Mouse (Mus musculus): ENCODE measurements around the gene Kif6.

The Kif6 gene

DNA sequence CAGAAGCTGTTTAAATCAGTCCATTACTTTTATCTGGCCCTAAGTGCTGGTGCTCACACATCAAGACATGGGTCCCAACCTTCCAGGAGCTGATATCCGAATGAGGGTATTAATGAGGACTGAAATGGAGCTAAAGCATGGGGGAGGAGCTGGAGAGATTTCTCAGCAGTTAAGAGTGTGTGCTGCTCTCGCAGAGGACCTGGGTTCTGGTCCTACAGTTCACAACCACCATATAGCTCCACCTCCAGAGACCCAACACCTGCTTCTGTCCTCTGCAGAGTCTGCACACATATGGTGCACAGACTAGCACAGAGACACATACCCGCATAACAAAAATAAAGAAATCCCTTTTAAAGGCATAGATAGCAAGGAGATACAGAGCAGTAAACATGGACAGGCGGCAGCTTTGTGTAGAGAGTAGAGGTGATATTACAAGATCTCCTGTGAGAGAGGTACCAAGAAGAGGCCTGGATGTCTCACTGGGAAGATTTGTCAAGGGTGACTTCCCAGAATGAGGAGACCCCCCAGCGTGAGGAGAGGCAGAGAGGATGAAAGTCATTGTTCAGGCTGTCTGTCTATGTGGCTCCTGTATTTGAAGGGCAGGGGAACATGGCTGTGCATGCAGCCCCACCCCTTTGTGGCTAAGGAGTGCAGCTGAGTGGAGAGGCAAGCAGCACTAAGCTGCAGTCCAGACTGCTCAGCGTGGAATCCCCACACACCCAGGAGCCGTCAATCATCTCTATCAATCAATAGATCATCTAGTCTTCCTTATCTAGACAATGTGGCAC is 173.4 kb downstream of the Kif6 start:
- ATAC-seq (ENCODE audit: low TSS enrichment): no peak

DNA sequence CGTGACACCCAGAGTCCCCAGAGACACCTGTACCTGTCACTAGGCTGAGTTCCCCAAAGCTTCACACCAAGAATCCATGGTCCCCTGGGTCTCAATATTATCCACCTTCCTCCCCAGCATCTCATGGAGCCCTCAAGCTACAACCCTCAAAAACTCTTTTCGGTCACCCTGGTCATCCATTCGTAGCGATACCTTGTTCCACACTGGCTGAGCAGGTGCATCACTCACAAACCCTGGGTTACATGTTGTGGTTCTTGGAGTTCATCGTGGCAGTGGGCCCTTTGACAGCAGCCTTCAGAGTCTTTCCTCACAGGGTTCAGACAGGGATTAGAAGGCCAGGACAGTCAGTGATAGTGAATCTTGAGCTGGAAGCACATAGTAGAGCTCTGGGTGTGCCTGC is 176.6 kb downstream of the Kif6 start:
- no peak for ATAC-seq (ENCODE audit: low TSS enrichment)

DNA sequence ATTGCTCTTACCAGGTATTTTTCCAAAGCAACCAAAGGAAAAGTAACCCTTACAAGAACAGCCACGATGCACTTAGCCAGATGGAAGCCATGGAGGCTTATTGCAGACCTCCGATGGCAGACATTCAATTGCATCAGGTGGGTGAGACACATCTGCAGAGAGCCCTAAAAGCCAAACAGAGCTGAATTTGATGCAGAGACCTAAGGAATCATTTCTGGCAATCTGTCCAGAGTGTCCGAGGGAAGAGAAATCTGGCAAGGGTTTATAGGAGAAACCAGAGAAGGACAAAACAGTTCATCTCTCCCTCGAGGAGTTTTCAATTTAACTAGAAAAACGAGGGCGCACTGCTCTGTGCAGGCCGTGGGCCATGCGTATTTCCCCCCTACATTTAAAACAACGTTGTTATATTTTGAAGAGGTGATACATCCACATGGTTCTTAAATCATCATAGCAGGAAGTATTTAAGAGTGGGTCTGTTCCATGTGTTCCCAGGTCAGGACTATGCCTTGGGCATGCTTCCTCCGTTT is 177.3 kb downstream of the Kif6 start:
- ATAC-seq (ENCODE audit: low TSS enrichment): no peak

DNA sequence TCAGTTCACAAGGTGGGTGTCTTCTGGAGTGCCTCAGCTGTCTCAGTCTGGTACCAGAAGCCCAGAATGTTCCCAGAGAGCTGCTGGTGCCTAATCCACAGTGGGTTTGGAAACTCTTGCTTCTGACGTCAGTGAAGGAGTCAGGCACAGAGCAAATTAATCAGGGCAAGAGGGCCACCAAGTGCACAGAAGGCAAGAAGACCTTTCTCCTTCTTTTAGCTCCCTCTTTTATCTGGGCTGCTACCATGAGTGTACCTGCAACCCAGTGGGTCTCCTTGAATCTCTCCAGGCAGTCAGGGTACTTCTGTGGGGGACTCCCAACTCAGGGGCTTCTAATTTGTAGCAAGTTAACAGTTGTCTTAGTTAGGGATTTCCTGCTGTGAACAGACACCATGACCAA is 178.0 kb downstream of the Kif6 start:
- no peak for ATAC-seq (ENCODE audit: low TSS enrichment)

DNA sequence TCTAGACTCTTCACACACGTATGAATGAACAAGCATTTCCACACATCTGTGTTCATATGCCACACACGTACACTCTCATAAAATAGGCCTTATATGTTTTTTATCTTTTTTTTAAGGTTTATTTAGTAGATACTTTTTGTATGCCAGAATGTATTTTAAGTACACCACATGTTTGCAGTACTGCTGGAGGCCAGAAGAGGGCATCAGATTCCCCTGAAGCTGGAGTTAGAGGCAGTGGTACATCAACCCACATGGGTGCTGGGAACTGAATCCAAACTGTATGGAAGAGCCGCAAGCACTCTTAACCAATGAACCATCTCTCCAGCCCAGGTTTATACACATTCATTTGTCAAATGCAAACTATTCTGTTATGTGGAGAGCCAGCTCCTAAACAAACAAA is 179.0 kb downstream of the Kif6 start:
- no peak for ATAC-seq (ENCODE audit: low TSS enrichment)

DNA sequence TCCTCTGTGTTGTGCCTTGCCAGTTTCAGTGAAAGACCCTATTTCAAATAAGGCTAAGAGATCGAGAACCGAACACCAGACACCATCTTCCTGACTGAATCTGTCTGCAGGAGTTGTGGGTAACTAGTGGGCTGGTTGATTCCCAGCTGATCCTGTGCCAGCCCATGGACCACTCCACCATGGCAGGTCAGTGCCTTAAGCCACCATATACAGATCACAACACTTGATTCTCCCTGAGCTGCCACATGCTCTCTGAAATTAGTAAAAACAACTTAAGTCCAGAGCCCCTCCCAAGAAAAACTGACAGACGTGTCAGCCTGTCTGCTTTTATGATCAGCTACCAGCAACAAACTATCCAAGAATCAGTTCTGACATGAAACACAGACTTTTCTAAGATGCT is 180.3 kb downstream of the Kif6 start:
- no peak for ATAC-seq (ENCODE audit: low TSS enrichment)

DNA sequence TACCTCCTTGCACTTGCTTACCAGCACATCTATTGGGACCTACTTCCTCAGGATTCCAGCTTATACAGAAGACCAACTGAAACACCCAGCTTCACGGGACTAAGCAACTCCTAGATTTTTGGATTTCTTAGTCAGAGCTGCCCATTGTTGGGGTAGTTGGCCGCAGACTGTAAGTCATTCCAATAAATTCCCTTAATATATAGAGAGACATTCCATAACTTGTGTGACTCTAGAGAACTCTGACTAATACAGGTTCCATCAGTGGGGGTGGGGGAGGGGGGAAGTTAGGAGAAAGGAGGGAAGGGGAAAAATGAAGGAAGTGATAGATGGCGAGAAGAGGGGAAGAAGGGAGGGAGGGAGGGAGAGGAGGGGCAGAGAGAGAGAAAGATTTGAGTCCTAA is 181.2 kb downstream of the Kif6 start:
- ATAC-seq (ENCODE audit: low TSS enrichment): no peak

DNA sequence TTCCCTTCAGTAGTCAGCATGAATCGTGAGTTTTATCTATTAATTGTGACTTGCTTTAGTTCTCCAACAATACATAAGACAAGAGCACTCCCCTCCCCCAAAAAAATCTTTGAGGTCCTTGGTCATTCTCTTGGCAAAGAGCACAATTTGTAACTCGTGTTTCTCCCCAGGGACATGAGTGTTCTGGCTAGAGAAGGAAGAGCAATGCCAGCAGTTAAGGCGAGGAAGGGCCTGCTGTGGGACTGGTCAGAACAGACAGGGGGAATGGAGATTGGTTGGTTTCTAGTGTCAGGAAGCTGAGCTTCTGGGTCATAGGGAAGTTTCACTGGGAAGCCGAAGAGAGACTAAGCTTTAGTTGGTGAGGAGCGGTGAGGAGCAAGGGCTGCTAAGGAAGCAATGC is 184.2 kb downstream of the Kif6 start:
- ATAC-seq (ENCODE audit: low TSS enrichment): no peak

DNA sequence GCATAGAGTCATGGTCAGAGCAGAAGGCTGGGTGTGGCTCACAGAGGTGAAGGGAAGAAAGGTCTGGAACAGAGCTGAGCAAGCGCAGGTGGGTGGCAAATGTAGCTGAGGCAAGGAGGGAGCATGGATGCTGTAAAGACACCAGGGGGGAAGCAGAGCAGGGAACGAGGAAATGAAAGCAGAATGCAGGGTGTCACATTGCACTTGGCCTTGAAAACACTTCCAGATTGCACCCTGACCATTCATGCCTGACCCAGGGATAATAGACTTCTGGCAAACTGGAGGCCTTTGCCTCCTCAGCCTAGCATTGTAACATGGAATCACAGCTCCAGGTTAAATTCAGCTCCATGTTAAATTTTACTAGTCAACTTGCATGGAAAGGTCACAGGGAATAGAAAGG is 185.2 kb downstream of the Kif6 start:
- ATAC-seq (ENCODE audit: low TSS enrichment): no peak

DNA sequence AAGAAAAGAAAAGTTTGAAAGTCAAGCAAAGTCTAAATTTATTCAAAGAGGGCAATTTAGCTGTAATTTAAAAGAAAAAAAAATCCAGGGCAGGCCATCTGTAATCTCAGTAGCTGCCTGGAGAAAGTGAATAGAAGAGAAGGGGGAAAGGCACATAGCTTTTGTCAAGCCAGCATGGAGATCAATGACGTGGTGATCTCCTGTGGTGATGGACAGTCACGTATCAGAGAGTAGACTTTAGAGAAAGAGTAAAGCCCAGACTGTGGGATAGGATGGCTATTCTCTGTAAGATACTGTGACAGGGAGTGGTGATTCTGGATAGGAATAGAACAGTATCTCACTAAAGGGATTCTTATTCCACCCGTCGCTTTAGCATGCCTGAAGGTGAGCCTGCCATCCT is 192.5 kb downstream of the Kif6 start:
- no peak for ATAC-seq (ENCODE audit: low TSS enrichment)

DNA sequence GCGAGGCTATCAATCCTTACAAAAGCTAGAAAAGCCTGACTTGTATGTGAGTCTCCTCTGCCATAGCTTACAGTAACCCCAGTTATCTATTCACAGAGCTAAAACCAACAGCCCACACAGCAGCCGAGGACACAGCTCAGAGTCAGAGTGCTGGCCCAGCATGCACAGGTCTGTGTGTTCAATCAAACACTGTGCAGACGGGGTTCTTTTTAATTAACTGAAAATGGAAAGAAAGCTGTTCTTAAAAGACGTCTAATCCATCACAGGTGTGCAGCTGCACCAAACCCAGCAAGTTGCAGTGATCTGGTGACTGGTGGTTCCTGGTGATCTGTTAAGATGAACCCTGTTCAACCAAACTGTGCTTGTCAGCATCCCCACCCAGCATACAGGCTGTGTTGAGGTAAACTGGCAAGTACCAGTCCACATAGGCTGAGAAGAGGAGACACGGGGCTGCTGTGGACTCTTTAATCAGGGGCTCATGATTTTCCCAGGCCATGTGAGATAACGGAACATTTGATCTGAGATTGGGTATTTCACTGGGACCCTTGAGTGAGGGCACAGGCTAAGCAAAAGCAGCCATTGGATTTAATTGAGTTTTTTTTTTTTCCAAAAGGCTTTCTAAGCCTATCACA is 193.9 kb downstream of the Kif6 start:
- ATAC-seq (ENCODE audit: low TSS enrichment): no peak

DNA sequence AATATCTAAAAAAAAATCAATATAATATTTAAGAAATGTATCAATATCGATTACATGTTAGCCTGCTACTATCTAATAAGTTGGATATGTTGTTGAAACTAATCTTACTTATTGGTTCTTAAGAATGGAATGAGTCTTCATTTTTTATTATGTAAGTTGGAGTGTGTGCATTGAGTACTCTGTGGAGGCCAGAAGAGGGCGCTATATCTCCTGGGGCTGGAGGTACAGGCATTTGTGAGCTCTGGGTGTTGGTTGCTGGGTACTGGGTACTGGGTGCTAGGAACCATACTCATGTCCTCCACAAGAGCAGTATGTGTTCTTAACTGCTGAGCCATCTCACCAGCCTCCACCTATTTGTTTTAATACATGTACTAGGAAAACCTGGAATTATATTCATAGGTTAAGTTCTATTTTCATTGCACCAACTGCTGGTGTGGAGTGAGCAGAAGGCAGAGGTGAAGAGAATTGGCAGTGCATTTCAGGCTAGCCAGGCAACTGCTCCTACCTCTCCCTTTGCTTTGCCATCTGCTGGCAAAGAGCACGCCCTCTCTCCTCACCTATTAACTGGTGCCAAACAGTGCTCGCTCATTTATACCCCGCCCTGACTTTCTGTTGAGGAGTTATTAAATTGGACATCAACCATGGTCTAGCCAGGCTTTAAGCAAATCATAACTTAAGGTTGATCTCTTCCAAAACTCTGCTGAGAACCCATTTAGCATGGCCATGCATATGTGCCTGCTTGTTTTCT is 199.1 kb downstream of the Kif6 start:
- ATAC-seq (ENCODE audit: low TSS enrichment): no peak

DNA sequence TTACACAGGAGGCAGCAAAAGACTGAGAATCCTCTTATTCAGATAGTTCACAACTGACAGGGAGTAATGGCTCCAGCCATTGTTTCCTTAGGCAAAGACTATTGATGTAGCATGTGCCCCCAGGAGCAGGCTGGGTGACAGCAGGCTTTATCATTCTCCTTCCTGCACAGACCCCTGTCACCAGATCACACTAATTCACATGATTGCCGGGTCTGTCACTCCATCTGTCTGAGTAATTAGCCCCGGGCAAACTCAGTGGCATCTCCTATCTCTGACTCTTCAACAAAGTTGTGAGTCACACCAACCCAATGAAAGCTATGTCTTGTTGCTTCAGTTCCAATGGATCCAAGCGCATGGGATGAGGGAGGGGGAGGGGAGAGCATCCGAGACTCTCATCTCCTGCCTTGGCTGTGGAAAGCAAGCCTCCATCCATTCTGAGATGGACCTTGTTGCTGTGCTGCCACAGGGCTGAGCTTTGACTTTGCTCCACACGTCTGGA is 201.2 kb downstream of the Kif6 start:
- no peak for ATAC-seq (ENCODE audit: low TSS enrichment)

DNA sequence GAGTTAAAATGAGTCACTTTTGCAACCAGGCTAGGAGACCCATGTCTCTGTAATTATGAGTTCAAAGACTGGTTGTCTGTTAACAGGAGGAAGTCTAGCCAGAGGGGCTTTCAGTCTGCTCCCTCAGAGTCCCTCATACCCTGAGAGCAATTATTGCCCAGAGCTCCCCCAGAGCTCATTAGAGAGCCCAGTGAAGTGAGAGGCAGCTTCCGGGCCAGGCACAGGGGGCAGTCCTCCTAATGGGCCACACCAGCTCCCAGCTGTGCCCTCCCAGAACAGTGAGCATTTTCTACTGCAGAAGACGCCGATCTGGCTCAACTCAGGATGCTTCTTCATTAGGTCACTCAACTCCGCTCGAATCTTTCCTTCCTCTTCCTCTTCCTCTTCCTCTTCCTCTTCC is 201.8 kb downstream of the Kif6 start:
- no peak for ATAC-seq (ENCODE audit: low TSS enrichment)

DNA sequence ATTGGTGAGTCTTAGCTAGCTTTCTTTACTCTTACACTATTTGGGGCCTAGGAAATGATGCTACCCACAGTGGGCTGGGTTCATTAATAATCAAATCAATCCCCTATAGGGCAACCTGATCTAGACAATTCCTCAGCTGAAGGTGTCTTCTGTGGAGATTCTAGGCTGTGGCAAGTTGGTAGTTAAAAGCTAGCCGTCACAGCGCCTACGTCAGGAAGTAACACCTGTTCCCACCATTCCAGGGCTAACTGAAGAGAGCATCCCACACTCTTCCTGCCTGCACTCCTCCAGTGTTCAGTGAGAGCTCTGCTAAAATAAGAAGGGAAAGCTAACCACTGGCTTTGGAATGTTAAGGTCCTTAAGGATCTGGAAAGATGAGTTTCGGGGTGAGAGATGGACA is 205.3 kb downstream of the Kif6 start:
- ATAC-seq (ENCODE audit: low TSS enrichment): peak; percentile 97

DNA sequence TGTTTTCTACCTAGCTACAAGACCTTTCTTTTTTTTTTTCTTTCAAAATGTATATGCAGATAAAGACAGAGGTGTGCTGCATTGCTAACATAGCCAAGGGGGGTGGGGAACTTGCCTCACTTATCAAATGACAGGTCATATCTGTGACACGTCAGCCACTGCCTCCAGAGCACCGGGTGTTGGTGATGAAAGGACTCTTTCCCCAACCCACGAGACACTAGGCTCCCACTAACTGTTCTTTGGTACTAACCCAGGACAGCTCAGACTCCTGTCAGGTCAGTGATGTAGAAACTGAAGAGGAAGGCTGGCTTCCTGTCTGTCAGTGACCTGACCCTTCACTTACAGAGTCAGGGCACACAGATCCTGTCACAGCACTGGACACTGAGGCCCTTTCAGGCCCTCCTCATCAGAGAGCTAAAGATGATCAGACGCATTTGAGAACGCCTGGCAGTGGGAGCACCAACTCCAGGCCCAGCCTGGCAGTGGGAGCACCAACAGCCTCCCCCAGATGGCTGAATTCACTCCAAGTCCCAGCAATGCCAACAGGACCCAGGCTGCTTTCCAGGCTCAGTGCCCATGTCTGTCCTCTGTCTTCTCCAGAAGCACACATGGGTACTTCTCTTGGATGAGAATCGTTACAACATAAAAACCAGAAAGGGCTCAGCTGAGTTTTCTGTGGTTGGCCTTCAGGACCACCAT is 209.4 kb downstream of the Kif6 start:
- 0 out of 2 replicates have a peak, but pooled peaks have one; percentile 38 for ATAC-seq (ENCODE audit: low TSS enrichment)

DNA sequence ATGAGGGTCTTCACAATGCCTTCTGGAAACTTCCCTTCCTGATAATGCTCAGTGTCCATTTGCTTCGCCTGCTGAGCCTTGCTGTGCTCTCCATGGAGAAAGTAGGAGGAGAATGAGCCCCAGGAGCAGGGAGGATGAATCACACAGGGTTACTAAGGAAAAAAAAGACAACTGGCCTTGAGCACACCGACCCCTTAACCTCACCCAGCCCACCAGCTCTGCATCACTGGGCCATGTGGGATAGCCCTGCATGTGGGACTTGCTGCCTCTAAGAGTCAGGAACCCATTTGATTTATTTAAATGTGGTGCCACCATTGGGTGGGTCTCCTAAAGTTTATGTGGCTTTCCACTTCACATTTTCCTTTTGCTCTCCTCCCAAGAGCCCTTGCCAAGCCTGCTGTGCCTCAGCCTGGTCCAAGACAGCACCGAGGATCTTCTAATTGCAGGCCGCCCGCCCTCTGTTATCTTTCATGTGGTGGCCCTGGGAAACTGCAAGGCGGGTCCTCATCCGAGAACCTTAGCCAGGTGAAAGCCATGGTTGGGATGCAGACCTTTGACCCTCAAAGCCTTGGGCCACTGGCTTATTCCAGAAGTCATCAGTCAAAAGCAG is 210.0 kb downstream of the Kif6 start:
- ATAC-seq (ENCODE audit: low TSS enrichment): no peak

DNA sequence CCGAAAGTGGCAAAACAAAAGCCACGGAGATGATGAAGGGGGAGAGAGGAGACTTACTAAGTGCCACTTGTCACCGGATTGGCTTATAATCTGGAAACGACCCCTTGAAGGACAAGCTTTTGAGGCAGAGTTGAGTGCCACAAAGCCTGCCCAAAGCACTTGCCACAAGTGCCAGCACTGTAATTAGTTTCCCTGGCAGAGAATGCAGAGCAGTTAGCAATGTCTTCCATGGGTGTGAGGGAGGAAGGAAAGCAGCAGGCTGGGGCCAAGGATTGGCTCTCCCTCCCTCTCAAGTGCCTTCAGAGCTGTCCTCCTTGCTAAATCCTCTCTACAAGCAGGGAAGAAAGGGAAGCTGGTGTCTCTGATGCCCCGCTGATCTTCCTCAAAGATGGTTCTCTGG is 210.9 kb downstream of the Kif6 start:
- peak; percentile 66 for ATAC-seq (ENCODE audit: low TSS enrichment)

DNA sequence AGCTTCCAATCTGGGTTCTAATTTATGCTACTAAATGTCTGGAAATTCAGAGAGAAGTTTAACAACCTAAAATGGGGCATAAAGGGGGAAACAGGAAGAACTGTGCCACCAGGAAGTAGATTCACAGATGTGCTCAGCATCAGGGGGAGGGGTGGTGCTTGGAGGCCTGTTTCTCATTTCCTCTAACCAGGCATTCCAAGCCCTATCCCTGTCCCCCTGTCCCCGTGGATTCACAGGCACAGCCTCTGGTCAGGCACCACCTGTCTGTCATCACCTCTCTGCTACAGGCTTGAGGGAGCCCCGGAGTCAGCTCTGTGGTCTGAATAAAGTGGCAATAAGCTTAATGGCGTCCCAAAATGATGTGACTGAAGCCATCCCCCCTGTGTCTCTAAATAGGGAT is 216.8 kb downstream of the Kif6 start:
- ATAC-seq (ENCODE audit: low TSS enrichment): no peak

DNA sequence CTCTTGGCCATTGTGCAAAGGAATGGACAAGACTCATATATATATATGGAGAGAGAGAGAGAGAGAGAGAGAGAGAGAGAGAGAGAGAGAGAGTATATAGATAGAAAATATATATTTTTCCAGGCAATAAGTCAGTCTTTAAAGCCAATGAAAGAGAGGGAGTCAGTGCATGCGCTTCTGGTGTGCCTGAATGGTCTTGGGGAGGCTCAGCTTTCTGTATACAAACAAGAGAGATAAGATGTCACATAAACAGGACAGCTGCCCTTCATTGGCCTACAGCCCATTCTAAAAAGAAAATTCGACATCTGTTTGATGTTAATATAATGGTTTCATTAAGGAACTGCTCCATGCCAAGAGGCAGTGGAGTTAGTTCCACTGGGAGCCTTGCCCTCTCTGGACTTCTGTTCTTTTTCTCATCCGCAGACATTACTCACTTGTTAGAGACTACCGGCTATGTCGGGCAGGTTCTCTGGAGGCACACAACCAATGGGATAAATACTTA is 219.2 kb downstream of the Kif6 start:
- no peak for ATAC-seq (ENCODE audit: low TSS enrichment)

DNA sequence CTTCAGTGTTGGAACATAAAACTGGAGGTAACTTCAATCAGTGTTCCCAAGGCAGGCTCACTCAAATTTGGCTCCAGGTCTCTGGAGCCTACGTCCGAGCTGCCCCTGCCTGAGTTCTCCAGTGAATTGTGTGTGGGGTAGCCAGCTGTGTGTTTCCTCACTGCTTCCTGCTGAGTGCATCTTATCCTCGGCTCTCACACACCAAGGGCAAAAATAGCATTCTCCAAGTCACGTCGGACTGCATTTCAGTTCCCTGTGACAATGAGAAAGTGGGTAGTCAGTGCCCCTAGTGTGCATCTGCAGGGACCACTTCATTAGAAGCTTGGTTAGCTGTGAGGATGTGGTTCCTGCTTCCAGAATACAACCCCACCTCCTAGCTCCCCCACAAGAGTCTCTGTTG is 222.5 kb downstream of the Kif6 start:
- peak; percentile 13; the same call in 1 of the 2 replicates for ATAC-seq (ENCODE audit: low TSS enrichment)

Measured in frontal cortex, adult (tissue).